Mouse (Mus musculus) neural tube, embryonic 13.5 days (tissue): ENCODE measurements at regions not wholly inside any gene's neighbourhood (a gene's known extent, or its start where the extent isn't known, plus 50 kb on each side); places are given as distances from the start of the nearest gene placed in this dataset.

Experiments
- ATAC-seq: fragments of 200-750 bp; cut with Nextera tagmentation; 2 replicates; pipeline ENCODE4 v1.8.0; 2017; ENCODE audit warnings: low read depth, mild to moderate bottlenecking, moderate TSS enrichment, moderate library complexity
- H3K27ac ChIP-seq: fragments of 300-500 bp; sonication (generic); replicated peaks from 2 replicates; pipeline ENCODE4 v1.5.1; 2015; ENCODE audit warnings: moderate library complexity, mild to moderate bottlenecking, inconsistent platforms
- H3K27me3 ChIP-seq: fragments of 300-500 bp; sonication (generic); 2 replicates; pipeline ENCODE4 v1.6.1; 2015; ENCODE audit warnings: mild to moderate bottlenecking, inconsistent platforms
- H3K36me3 ChIP-seq: fragments of 300-500 bp; sonication (generic); 2 replicates; pipeline ENCODE4 v1.6.1; 2015; ENCODE audit warnings: mild to moderate bottlenecking, inconsistent platforms
- H3K4me1 ChIP-seq: fragments of 300-500 bp; sonication (generic); replicated peaks from 2 replicates; pipeline ENCODE4 v1.6.1; 2015; ENCODE audit warnings: inconsistent platforms
- H3K4me2 ChIP-seq: fragments of 300-500 bp; sonication (generic); 2 replicates; pipeline ENCODE4 v1.6.1; 2015; ENCODE audit warnings: inconsistent platforms, mild to moderate bottlenecking, moderate library complexity
- H3K4me3 ChIP-seq: fragments of 300-500 bp; sonication (generic); 2 replicates; pipeline ENCODE4 v1.5.1; 2015; ENCODE audit warnings: mild to moderate bottlenecking, inconsistent platforms
- H3K9ac ChIP-seq: fragments of 300-500 bp; sonication (generic); 2 replicates; pipeline ENCODE4 v1.6.1; 2015; ENCODE audit warnings: moderate library complexity, mild to moderate bottlenecking, inconsistent platforms
- H3K9me3 ChIP-seq: fragments of 300-500 bp; sonication (generic); 2 replicates; pipeline ENCODE4 v1.6.1; 2016; ENCODE audit warnings: inconsistent platforms
- WGBS: fragments of 180-500 bp; shearing (Covaris S2); methylation state at CpG from one replicate; pipeline ENCODE4 v1.1.7; 2015; 5-methylcytosine and 5-hydroxymethylcytosine counted together

GRCm38 (mm10) chr3:21961746-21962145 lies 114.7 kb upstream of the Tbl1xr1 start:
- Histone ChIP-seq H3K27me3 (no peaks in the 10 kb centered on the region), H3K36me3 (no peaks in the 10 kb centered on the region), H3K4me2 (no peak overlapping the region), H3K27ac (no peak overlapping the region), H3K4me3 (no peak overlapping the region), H3K9ac (no peak overlapping the region), H3K9me3 (no peaks in the 10 kb centered on the region), H3K4me1 (peaks cover 15% of the 10 kb centered on the region)
- no peak for ATAC-seq
- WGBS, result 82% methylated on average over 5 of the region's 5 CpGs

- H3K9ac ChIP-seq, result no peak overlapping the region
- no peak overlapping the region for H3K4me3 ChIP-seq
- no peaks in the 10 kb centered on the region for H3K27me3 ChIP-seq
- H3K4me2 ChIP-seq, result no peak overlapping the region
- peaks cover 15% of the 10 kb centered on the region for H3K4me1 ChIP-seq
- H3K27ac ChIP-seq, result no peak overlapping the region
- WGBS, result 43% methylated on average over 7 of the region's 7 CpGs
- H3K9me3 ChIP-seq, result no peaks in the 10 kb centered on the region
- no peak for ATAC-seq
- H3K36me3 ChIP-seq, result no peaks in the 10 kb centered on the region
These were observed 114.1 kb upstream of the Tbl1xr1 start for GRCm38 (mm10) chr3:21962360-21962782.

GRCm38 (mm10) chr3:21962921-21963732 lies 113.3 kb upstream of the Tbl1xr1 start:
- no peak for ATAC-seq
- H3K4me1 ChIP-seq, result peaks cover 15% of the 10 kb centered on the region
- no peaks in the 10 kb centered on the region for H3K9me3 ChIP-seq
- 44% methylated on average over 7 of the region's 7 CpGs for WGBS
- H3K4me2 ChIP-seq, result no peak overlapping the region
- no peak overlapping the region for H3K27ac ChIP-seq
- H3K36me3 ChIP-seq, result no peaks in the 10 kb centered on the region
- no peak overlapping the region for H3K4me3 ChIP-seq
- H3K27me3 ChIP-seq, result no peaks in the 10 kb centered on the region
- H3K9ac ChIP-seq, result no peak overlapping the region

- peaks cover 15% of the 10 kb centered on the region for H3K4me1 ChIP-seq
These were observed 112.6 kb upstream of the Tbl1xr1 start for GRCm38 (mm10) chr3:21963733-21964351.

GRCm38 (mm10) chr3:21964438-21964837 lies 112.0 kb upstream of the Tbl1xr1 start:
- peaks cover 15% of the 10 kb centered on the region for H3K4me1 ChIP-seq
- WGBS, result 83% methylated on average over 6 of the region's 6 CpGs
- H3K4me2 ChIP-seq, result no peak overlapping the region
- H3K27ac ChIP-seq, result no peak overlapping the region
- no peak overlapping the region for H3K4me3 ChIP-seq
- H3K36me3 ChIP-seq, result no peaks in the 10 kb centered on the region
- H3K27me3 ChIP-seq, result no peaks in the 10 kb centered on the region
- ATAC-seq, result no peak
- no peaks in the 10 kb centered on the region for H3K9me3 ChIP-seq
- H3K9ac ChIP-seq, result no peak overlapping the region

More at GRCm38 (mm10) chr3:21963733-21964351, 112.6 kb upstream of the Tbl1xr1 start:
- no peaks in the 10 kb centered on the region for H3K9me3 ChIP-seq
- H3K4me3 ChIP-seq, result no peak overlapping the region
- H3K27me3 ChIP-seq, result no peaks in the 10 kb centered on the region
- H3K4me2 ChIP-seq, result no peak overlapping the region
- H3K36me3 ChIP-seq, result no peaks in the 10 kb centered on the region
- 97% methylated on average over 1 of the region's 1 CpGs for WGBS
- H3K27ac ChIP-seq, result no peak overlapping the region
- no peak for ATAC-seq
- no peak overlapping the region for H3K9ac ChIP-seq

- Histone ChIP-seq H3K9ac (no peak overlapping the region), H3K27ac (no peak overlapping the region), H3K4me2 (no peak overlapping the region), H3K4me3 (no peak overlapping the region), H3K4me1 (peaks cover 15% of the 10 kb centered on the region), H3K27me3 (no peaks in the 10 kb centered on the region), H3K9me3 (no peaks in the 10 kb centered on the region), H3K36me3 (no peaks in the 10 kb centered on the region)
- ATAC-seq, result no peak
- 93% methylated on average over 1 of the region's 1 CpGs for WGBS
These were observed 110.9 kb upstream of the Tbl1xr1 start for GRCm38 (mm10) chr3:21965556-21965955.

- ATAC-seq, result no peak
- Histone ChIP-seq H3K27me3 (no peaks in the 10 kb centered on the region), H3K9ac (no peak overlapping the region), H3K36me3 (no peaks in the 10 kb centered on the region), H3K4me2 (no peak overlapping the region), H3K9me3 (no peaks in the 10 kb centered on the region), H3K4me1 (no peaks in the 10 kb centered on the region), H3K27ac (no peak overlapping the region), H3K4me3 (no peak overlapping the region)
- WGBS, result 96% methylated on average over 1 of the region's 1 CpGs
These were observed 104.7 kb upstream of the Tbl1xr1 start for GRCm38 (mm10) chr3:21971731-21972130.

GRCm38 (mm10) chr3:21973153-21973552 lies 103.3 kb upstream of the Tbl1xr1 start:
- no peak overlapping the region for H3K27ac ChIP-seq
- 96% methylated on average over 1 of the region's 1 CpGs for WGBS
- no peaks in the 10 kb centered on the region for H3K36me3 ChIP-seq
- ATAC-seq, result no peak
- no peaks in the 10 kb centered on the region for H3K9me3 ChIP-seq
- H3K4me3 ChIP-seq, result no peak overlapping the region
- H3K27me3 ChIP-seq, result no peaks in the 10 kb centered on the region
- no peak overlapping the region for H3K4me2 ChIP-seq
- H3K4me1 ChIP-seq, result no peaks in the 10 kb centered on the region
- no peak overlapping the region for H3K9ac ChIP-seq

- Histone ChIP-seq H3K4me2 (no peak overlapping the region), H3K27ac (no peak overlapping the region), H3K27me3 (no peaks in the 10 kb centered on the region), H3K4me3 (no peak overlapping the region), H3K9me3 (no peaks in the 10 kb centered on the region), H3K4me1 (no peaks in the 10 kb centered on the region), H3K36me3 (no peaks in the 10 kb centered on the region), H3K9ac (no peak overlapping the region)
- ATAC-seq, result no peak
- WGBS, result 88% methylated on average over 7 of the region's 7 CpGs
These were observed 102.8 kb upstream of the Tbl1xr1 start for GRCm38 (mm10) chr3:21973681-21974080.

GRCm38 (mm10) chr3:21974766-21975165 lies 101.7 kb upstream of the Tbl1xr1 start:
- WGBS, result 84% methylated on average over 2 of the region's 2 CpGs
- Histone ChIP-seq H3K9me3 (no peaks in the 10 kb centered on the region), H3K4me3 (no peak overlapping the region), H3K27me3 (no peaks in the 10 kb centered on the region), H3K4me2 (no peak overlapping the region), H3K4me1 (no peaks in the 10 kb centered on the region), H3K9ac (no peak overlapping the region), H3K36me3 (no peaks in the 10 kb centered on the region), H3K27ac (no peak overlapping the region)
- ATAC-seq, result no peak

- Histone ChIP-seq H3K9ac (no peak overlapping the region), H3K4me3 (no peak overlapping the region), H3K27me3 (no peaks in the 10 kb centered on the region), H3K27ac (no peak overlapping the region), H3K4me1 (no peaks in the 10 kb centered on the region), H3K9me3 (0 out of 2 replicates have a peak, but pooled peaks cover 5% of the 10 kb centered on the region), H3K36me3 (no peaks in the 10 kb centered on the region), H3K4me2 (no peak overlapping the region)
- WGBS, result 77% methylated on average over 1 of the region's 1 CpGs
- no peak for ATAC-seq
These were observed 98.7 kb upstream of the Tbl1xr1 start for GRCm38 (mm10) chr3:21977775-21978174.

GRCm38 (mm10) chr3:21982991-21983390 lies 93.5 kb upstream of the Tbl1xr1 start:
- H3K4me3 ChIP-seq, result no peak overlapping the region
- WGBS, result 90% methylated on average over 8 of the region's 8 CpGs
- H3K4me1 ChIP-seq, result no peaks in the 10 kb centered on the region
- H3K36me3 ChIP-seq, result no peaks in the 10 kb centered on the region
- no peaks in the 10 kb centered on the region for H3K27me3 ChIP-seq
- H3K4me2 ChIP-seq, result no peak overlapping the region
- H3K27ac ChIP-seq, result no peak overlapping the region
- no peak overlapping the region for H3K9ac ChIP-seq
- ATAC-seq, result no peak
- 0 out of 2 replicates have a peak, but pooled peaks cover 5% of the 10 kb centered on the region for H3K9me3 ChIP-seq
